Mouse (Mus musculus) bone marrow, adult 2 months (tissue): ENCODE measurements at regions not wholly inside any gene's neighbourhood (a gene's known extent, or its start where the extent isn't known, plus 50 kb on each side); places are given as distances from the start of the nearest gene placed in this dataset.

ENCODE experiments used
- CTCF ChIP-seq: fragments of 200-500 bp; IDR thresholded peaks from 2 replicates; pipeline ENCODE4 v1.5.1; 2011; ENCODE audit warnings: low read length, control low read depth; ENCODE audit not compliant: control insufficient read depth, insufficient read depth
- POLR2A ChIP-seq: fragments of 200-500 bp; IDR thresholded peaks from 2 replicates; pipeline ENCODE4 v1.6.1; 2011; ENCODE audit warnings: low read depth, mild to moderate bottlenecking, control low read depth, low read length, borderline replicate concordance; ENCODE audit not compliant: control insufficient read depth

DNA sequence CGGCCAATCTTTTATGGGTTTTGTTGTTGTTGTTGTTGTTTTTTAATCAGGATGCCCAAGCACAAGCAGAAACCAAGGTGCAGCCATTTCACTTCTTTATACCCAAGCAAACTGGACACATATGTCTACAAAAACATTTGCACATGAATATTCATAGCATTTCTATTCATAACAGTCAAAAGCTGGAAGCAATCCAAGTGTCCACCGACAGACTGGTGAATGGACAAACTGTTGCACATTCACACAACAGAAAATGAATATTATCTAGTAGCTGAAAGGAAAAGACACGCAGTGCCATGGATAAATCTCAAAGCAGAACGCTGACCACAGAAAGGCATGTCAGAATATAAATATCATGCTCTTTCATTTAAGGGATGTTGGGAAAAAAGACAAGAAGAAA is 192.4 kb downstream of the Atp23 start:
- no peak for TF ChIP-seq CTCF
- TF ChIP-seq POLR2A, result no peak
